Mouse (Mus musculus) liver, postnatal 0 days (tissue): ENCODE data around the gene Slc7a4. TPM values are rescaled to one million over a fixed set of nuclear protein-coding genes. Genes with fewer than 3 reads are reported as not detected.
A peak's percentile ranks its signal among the peaks of the same experiment; 100 is the strongest.

ENCODE experiments used
- ATAC-seq: fragments of 200-750 bp; cut with Nextera tagmentation; 2 replicates; pipeline ENCODE4 v1.8.0; 2017; ENCODE audit warnings: mild to moderate bottlenecking, moderate library complexity
- DNase-seq: peaks from one replicate; pipeline ENCODE4 v3.0.0-alpha.2; 2016
- H3K27ac ChIP-seq: fragments of 300-500 bp; sonication (generic); 2 replicates; pipeline ENCODE4 v1.5.1; 2014; ENCODE audit warnings: antibody characterized with exemption, moderate library complexity, mild to moderate bottlenecking, low read depth
- H3K27me3 ChIP-seq: fragments of 300-500 bp; sonication (generic); 2 replicates; pipeline ENCODE4 v1.6.1; 2014; ENCODE audit warnings: low read length, control low read depth, mixed read lengths; ENCODE audit not compliant: insufficient read depth
- H3K36me3 ChIP-seq: fragments of 300-500 bp; sonication (generic); replicated peaks from 2 replicates; pipeline ENCODE4 v1.6.1; 2014; ENCODE audit warnings: mild to moderate bottlenecking, control low read depth, low read length, moderate library complexity, mixed read lengths; ENCODE audit not compliant: insufficient read depth
- H3K4me1 ChIP-seq: fragments of 300-500 bp; sonication (generic); 2 replicates; pipeline ENCODE4 v1.6.1; 2014; ENCODE audit warnings: antibody characterized with exemption, mild to moderate bottlenecking, control low read depth; ENCODE audit not compliant: insufficient read depth
- H3K4me2 ChIP-seq: fragments of 300-500 bp; sonication (generic); 2 replicates; pipeline ENCODE4 v1.6.1; 2014; ENCODE audit warnings: low read depth, mild to moderate bottlenecking, low read length, moderate library complexity, mixed read lengths
- H3K4me3 ChIP-seq: fragments of 300-500 bp; sonication (generic); 2 replicates; pipeline ENCODE4 v1.5.1; 2014; ENCODE audit warnings: low read depth, low read length
- H3K9ac ChIP-seq: fragments of 300-500 bp; sonication (generic); replicated peaks from 2 replicates; pipeline ENCODE4 v1.6.1; 2014; ENCODE audit warnings: mild to moderate bottlenecking, moderate library complexity
- H3K9me3 ChIP-seq: fragments of 300-500 bp; sonication (generic); 2 replicates; pipeline ENCODE4 v1.6.1; 2016; ENCODE audit warnings: mild to moderate bottlenecking, control low read depth, low read length, mixed read lengths
- CTCF ChIP-seq: sonication (generic); IDR thresholded peaks from 2 replicates; pipeline ENCODE4 v1.5.1; 2016; ENCODE audit warnings: antibody characterized with exemption, low read depth
- EP300 ChIP-seq: IDR thresholded peaks from 2 replicates; pipeline ENCODE4 v1.6.1; 2016; ENCODE audit warnings: antibody characterized with exemption, low read depth, mild to moderate bottlenecking
- WGBS: fragments of 180-500 bp; shearing (Covaris S2); extraction: QIAGEN DNeasy Blood & Tissue Kit; methylation state at CpG from one replicate; pipeline ENCODE4 v1.1.7; 2014; ENCODE audit not compliant: insufficient replicate concordance; 5-methylcytosine and 5-hydroxymethylcytosine counted together
- polyA plus RNA-seq: library from polyadenylated mRNA; unstranded; fragments of >200 nt; fragmentation: Nextera tagmentation; extraction: Ambion mirVana; gene quantifications from 2 replicates; pipeline ENCODE4 v1.2.1, GENCODE M21; 2015

The Slc7a4 gene
- polyA plus RNA-seq, 1 experiment from 2014 or later = 3.7 TPM

- TF ChIP-seq EP300 (no peak), CTCF (peak; percentile 38)
- Histone ChIP-seq H3K4me1 (no peaks in the 10 kb centered on the region), H3K27me3 (no peaks in the 10 kb centered on the region), H3K4me2 (no peak overlapping the region), H3K9me3 (no peaks in the 10 kb centered on the region), H3K27ac (no peak overlapping the region), H3K4me3 (no peak overlapping the region), H3K36me3 (no peaks in the 10 kb centered on the region), H3K9ac (no peak overlapping the region)
- no peak for ATAC-seq
- DNase-seq = no peak
- 73% methylated on average over 3 of the region's 3 CpGs for whole genome bisulfite sequencing
Measured at GRCm38 (mm10) chr16:17600944-17601562, 18.0 kb upstream of the Slc7a4 start.

- Histone ChIP-seq H3K27me3 (no peaks in the 10 kb centered on the region), H3K36me3 (no peaks in the 10 kb centered on the region), H3K27ac (no peak overlapping the region), H3K4me2 (no peak overlapping the region), H3K4me3 (no peak overlapping the region), H3K9me3 (no peaks in the 10 kb centered on the region), H3K4me1 (no peaks in the 10 kb centered on the region), H3K9ac (no peak overlapping the region)
- DNase-seq (no peak), ATAC-seq (no peak)
- TF ChIP-seq EP300 (no peak), CTCF (no peak)
- 54% methylated on average over 2 of the region's 2 CpGs for WGBS
Measured at GRCm38 (mm10) chr16:17590731-17591130, 7.7 kb upstream of the Slc7a4 start.

- Histone ChIP-seq H3K4me2 (no peak overlapping the region), H3K4me1 (no peaks in the 10 kb centered on the region), H3K27ac (no peak overlapping the region), H3K36me3 (no peaks in the 10 kb centered on the region), H3K9me3 (no peaks in the 10 kb centered on the region), H3K9ac (no peak overlapping the region), H3K27me3 (no peaks in the 10 kb centered on the region), H3K4me3 (no peak overlapping the region)
- no peak for ATAC-seq
- TF ChIP-seq EP300 (no peak), CTCF (no peak)
- WGBS = 84% methylated on average over 7 of the region's 7 CpGs
- no peak for DNase-seq
Measured at GRCm38 (mm10) chr16:17584555-17584954, 1.5 kb upstream of the Slc7a4 start.

- Histone ChIP-seq H3K4me1 (peaks cover 11% of the 10 kb centered on the region), H3K9ac (peak overlapping the region; percentile 55), H3K36me3 (no peaks in the 10 kb centered on the region), H3K27ac (no peak overlapping the region), H3K4me2 (peak overlapping the region; percentile 87), H3K4me3 (peak overlapping the region; percentile 55), H3K27me3 (peaks cover 12% of the 10 kb centered on the region; the same call in 1 of the 2 replicates), H3K9me3 (no peaks in the 10 kb centered on the region)
- TF ChIP-seq EP300 (no peak), CTCF (no peak)
- DNase-seq (no peak), ATAC-seq (0 out of 2 replicates have a peak, but pooled peaks have one; percentile 5)
- WGBS = 20% methylated on average over 8 of the region's 8 CpGs
Measured at GRCm38 (mm10) chr16:17576825-17577215, 6.2 kb downstream of the Slc7a4 start.

GRCm38 (mm10) chr16:17575870-17576824, 6.9 kb downstream of the Slc7a4 start:
- no peak overlapping the region for H3K27ac ChIP-seq
- H3K9me3 ChIP-seq = no peaks in the 10 kb centered on the region
- peaks cover 12% of the 10 kb centered on the region; the same call in 1 of the 2 replicates for H3K27me3 ChIP-seq

GRCm38 (mm10) chr16:17566186-17566585, 16.8 kb downstream of the Slc7a4 start:
- Histone ChIP-seq H3K36me3 (no peaks in the 10 kb centered on the region), H3K9me3 (no peaks in the 10 kb centered on the region), H3K4me1 (peaks cover 3% of the 10 kb centered on the region; the same call in 1 of the 2 replicates), H3K9ac (no peak overlapping the region), H3K4me3 (no peak overlapping the region), H3K4me2 (no peak overlapping the region), H3K27me3 (peaks cover 12% of the 10 kb centered on the region), H3K27ac (no peak overlapping the region)
- DNase-seq (no peak), ATAC-seq (no peak)
- TF ChIP-seq CTCF = peak; percentile 13; the same call in 1 of the 2 replicates
- TF ChIP-seq EP300 = no peak
- 33% methylated on average over 4 of the region's 4 CpGs for WGBS

More at GRCm38 (mm10) chr16:17575870-17576824, 6.9 kb downstream of the Slc7a4 start:
- 15% methylated on average over 45 of the region's 45 CpGs for WGBS
- Histone ChIP-seq H3K4me3 (peak overlapping the region; percentile 55), H3K9ac (peak overlapping the region; percentile 55), H3K36me3 (no peaks in the 10 kb centered on the region), H3K4me2 (peak overlapping the region; percentile 87), H3K4me1 (peaks cover 11% of the 10 kb centered on the region)
- DNase-seq = peak; percentile 71
- no peak for TF ChIP-seq CTCF
- TF ChIP-seq EP300 = no peak
- peak; percentile 55 for ATAC-seq
